Mouse (Mus musculus) kidney, postnatal 10 days (tissue): ENCODE results near the gene Pipox.

Experiments used
- DNase-seq: peaks from one replicate; pipeline ENCODE4 v3.0.0; 2021; ENCODE audit warnings: mixed read lengths

Gene Pipox

GRCm38 (mm10) chr11:77875269-77875668 lies 18.6 kb downstream of the Pipox start:
- DNase-seq, result no peak

GRCm38 (mm10) chr11:77874685-77875231 lies 19.1 kb downstream of the Pipox start:
- DNase-seq, result no peak

GRCm38 (mm10) chr11:77873116-77873515 lies 20.8 kb downstream of the Pipox start:
- no peak for DNase-seq

- DNase-seq, result no peak
Observed at GRCm38 (mm10) chr11:77872685-77873084, 21.2 kb downstream of the Pipox start.

DNA sequence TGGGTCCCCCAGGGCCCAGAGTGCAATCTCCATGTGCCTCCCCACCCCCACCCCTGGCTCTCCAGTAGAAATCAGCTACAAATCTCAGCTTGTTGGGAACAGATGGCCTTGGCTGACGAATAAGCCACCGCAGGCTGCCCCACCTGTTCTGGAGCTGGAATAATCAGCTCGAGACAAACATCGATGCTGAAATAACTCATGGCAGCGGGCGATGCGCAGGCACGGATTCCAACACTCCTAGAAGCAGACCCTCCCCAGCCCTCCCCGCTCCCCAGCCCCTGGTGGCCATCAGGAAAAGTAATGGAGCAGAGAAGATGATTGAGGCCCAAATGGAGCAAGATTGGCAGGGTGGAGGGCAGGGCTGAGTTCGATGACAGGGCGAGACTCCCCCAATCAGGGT lies 21.7 kb downstream of the Pipox start:
- no peak for DNase-seq

GRCm38 (mm10) chr11:77871436-77871835 lies 22.5 kb downstream of the Pipox start:
- DNase-seq, result no peak

DNA sequence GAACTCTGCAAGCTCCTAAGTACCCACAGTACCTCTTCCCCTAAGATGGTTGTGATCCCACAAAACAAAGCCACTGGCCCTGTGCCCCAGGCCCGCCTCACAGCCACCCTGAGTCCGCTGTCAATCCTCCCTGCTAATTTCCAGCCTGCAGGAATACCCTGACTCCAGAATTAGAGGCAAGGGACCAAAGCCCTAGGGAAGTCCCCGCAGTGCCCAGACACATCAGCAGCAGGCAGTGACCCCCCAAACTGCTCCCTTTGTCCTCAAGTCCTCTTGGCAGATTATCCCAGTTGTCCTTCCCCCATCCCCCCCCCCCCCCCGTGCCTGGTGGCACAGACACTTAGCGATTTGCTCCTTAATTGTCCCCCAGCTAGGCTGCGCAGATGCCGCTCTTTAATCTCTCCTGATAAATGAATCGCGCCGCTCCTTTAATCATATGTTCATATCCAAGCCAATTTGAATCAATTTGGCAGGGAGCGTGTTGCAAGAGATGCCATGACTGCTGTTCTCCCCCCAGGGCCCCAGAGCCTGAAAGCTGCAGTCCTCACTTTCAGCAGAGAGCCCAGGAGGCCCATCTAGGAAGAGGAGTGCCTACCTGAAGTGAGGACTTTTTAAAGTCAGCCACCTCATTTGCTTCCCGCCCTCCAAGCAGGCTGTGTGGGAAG lies 26.3 kb downstream of the Pipox start:
- DNase-seq, result no peak

DNA sequence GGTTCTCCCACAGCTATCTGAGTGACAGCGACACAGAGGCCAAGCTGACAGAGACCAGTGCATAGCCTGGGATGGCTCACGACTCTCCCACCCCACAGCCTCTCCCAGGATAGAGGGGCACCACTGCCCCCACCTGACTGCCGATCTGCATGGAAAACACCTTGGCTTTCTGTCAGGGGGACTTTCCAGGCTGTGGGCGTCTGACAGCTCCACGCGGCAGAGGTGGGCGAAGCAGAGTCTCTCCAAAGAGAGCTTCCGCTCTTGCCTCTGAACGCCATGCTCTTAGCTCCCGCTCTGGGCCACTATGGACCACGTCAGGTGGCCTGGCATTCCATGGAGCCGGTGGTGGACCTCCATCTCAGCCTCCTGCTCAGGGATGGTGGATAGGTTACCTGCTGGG lies 29.1 kb downstream of the Pipox start:
- no peak for DNase-seq

GRCm38 (mm10) chr11:77862887-77863286 lies 31.0 kb downstream of the Pipox start:
- no peak for DNase-seq

GRCm38 (mm10) chr11:77860947-77861346 lies 32.9 kb downstream of the Pipox start:
- no peak for DNase-seq

DNA sequence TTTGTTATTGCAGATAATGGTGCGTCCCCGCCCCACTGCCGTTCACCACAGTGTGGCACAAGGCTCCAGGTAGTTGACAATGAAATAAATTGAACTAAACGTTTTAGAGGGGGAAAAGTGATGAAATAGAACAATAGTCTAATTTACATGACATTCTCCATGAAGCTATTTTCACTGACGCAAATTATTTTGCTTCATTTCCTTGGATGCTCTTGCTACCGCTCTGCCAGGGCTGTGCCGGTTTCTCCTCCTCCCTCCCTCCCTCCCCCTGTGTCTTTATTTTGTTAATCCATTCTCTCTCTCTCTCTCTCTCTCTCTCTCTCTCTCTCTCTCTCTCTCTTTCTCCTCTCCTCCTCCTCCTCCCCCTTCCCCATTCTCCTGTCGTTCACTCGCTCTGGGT lies 35.3 kb downstream of the Pipox start:
- DNase-seq, result no peak

DNA sequence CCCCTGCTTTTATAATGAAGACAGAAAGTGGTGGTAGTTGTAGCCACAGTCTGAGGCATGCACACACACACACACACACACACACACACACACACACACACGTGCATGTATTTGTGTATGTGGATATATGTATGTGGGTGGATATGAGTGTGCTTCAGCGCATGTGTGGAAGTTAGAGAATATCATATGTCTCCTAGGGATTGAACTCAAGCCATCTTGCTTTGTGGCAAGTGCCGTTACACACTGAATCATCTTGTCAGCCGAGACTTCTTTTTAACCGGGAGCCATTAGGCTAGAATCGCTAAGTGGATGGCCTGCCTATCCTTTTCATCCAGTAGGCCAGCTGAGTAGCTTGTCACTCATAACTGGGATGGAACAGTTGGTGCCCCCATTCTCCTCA lies 36.8 kb downstream of the Pipox start:
- no peak for DNase-seq

DNA sequence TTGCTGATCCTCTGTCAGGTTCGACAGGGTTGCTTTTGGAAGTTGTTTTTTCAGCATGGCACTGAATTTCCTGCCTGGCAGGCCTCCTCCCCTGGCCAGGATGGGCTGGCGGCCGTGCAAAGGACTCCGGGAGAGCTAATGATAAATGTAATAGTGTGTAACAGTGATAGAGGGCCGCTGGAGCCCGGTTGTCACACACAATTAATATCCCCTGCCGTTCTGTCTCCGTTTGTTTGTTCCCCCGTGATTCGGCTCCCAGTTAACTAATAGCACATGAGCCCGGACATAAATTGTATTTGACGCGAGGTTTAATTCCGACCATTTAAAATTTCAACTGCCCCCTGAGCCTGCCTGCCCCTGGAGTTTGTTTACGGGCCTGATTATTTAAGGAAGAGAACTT lies 38.5 kb downstream of the Pipox start:
- DNase-seq, result no peak

DNA sequence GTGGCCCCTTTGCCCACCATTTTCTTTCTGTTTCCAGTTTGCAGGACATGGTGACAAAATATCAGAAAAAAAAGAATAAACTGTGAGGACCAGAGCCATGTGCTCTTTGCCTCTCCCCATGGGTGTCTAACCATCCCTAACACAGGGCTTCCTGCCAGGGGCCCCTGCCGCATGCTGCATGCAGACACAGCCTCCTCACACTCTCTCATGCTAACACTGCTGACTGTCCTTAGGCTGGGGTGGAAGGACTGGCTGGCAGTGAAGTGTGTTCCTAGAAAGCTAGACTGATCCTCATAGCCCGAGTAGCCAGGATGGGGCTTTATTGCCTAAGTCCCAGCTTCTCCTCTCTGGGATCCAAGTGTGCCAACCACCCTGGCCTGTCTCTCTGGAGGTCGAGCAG lies 39.3 kb downstream of the Pipox start:
- DNase-seq, result no peak

- DNase-seq, result no peak
Observed at GRCm38 (mm10) chr11:77852941-77853668, 40.8 kb downstream of the Pipox start.

- DNase-seq, result no peak
Observed at GRCm38 (mm10) chr11:77852195-77852594, 41.7 kb downstream of the Pipox start.

DNA sequence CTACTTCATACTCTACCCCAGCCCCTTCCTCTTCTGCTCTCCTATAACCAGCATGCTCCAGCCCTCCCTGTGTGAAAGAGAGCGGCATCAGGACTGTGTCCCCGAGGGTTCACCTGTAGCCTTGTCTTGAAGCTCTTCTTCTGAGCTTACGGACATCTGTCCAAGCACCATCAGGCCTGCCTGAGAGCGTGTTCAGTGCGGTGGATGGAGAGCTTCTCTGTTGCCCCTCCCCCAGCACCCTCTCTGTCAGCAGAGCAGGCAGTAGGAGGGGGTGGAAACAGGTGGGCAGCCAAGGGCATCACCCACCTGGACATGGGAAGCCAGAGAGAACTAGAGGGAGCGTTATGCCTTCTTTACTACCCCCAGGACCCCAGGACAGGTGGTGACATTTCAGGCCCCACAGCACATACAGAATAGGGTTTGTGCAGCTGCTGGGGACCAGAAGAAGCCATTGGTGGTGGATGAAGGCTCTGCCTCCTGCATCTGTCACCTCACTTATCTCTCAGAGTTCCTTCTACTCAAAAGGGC lies 42.3 kb downstream of the Pipox start:
- no peak for DNase-seq

DNA sequence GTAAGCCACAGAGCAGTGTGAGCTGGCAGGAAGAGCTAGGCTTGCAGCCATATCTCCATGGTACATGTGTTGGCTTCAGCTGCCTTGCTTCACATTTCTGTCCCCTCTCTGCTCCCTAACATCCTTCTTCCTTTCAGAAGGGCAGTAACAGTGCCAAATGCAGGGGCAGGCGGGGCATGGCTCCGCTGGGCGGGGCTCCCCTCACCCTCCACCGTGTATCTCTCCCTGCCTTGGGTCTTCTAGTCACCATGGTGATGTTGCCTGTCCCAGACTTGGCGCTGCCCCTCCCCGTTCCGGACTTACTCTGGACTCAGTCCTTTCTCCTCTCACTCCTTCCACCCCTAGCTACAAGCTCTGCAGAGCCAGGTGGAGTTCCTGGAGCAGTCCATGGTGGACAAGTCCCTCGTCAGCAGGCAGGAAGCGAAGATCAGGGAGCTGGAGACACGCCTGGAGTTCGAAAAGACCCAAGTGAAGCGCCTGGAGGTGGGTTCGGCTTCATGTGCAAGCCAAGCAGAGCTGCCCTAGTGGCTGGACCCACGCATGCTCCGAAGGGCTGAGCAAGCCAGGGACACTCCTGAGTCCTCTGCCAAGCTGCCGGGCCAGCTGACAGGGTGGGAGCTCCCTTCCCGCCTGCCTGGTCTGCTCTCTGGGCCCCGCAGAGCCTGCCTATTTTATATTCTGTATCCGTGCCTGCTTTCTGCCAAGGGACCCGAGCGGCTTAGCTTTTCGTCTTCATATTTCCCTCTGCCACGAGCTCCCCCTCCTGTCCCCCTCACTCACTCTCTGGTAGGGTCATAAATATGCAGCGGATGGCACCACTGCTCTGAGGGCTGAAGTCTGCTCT lies 43.3 kb downstream of the Pipox start:
- DNase-seq, result no peak

DNA sequence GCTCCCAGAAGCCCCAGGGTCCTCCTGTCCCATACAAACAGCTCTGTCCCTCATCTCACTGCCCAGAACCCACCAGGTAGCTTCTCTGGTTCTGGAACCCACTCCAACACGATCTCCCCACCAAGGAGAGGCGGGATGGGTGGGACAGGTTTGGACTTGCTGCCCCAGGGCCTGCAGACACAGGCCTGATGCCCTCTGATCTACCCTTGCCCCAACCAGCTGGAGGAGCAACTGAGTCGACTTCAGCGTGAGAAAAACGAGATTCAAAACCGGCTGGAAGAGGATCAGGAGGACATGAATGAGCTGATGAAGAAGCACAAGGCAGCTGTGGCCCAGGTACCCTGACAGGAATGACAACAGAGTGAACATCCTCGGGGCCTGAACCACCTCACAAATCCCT lies 44.7 kb downstream of the Pipox start:
- no peak for DNase-seq

DNA sequence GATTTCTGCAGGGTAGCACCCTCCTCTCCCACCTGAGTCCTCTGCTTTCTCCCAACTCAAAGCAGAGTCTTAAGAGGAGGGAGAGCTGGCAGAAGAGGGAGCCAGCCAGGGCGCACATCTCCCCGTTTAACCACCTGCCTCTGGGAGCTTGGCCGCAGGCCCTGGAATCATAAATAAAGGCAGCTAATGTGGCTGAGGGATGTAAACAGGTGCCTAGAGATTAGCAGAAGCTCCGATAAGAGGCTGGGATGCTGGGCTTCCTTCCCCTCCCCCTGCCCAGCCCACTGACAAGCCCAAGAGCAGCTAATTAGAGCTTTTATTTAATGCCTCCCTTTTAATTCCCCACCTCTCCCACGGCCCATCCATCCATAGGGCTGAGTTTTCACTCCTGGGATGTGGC lies 45.8 kb downstream of the Pipox start:
- no peak for DNase-seq

- DNase-seq, result peak; percentile 56
Observed at GRCm38 (mm10) chr11:77847599-77848128, 46.2 kb downstream of the Pipox start.

GRCm38 (mm10) chr11:77843906-77844200 lies 50.0 kb downstream of the Pipox start:
- DNase-seq, result no peak
